Mouse (Mus musculus): Measurements from ENCODE around the gene Cytip. TPM values are rescaled to one million over a fixed set of nuclear protein-coding genes. Genes with fewer than 3 reads are reported as not detected.

Gene Cytip
- 1.9 and 2.0 TPM in 2 replicates for polyA plus RNA-seq (2014; fragmentation: Nextera tagmentation; extraction: Ambion mirVana)

DNA sequence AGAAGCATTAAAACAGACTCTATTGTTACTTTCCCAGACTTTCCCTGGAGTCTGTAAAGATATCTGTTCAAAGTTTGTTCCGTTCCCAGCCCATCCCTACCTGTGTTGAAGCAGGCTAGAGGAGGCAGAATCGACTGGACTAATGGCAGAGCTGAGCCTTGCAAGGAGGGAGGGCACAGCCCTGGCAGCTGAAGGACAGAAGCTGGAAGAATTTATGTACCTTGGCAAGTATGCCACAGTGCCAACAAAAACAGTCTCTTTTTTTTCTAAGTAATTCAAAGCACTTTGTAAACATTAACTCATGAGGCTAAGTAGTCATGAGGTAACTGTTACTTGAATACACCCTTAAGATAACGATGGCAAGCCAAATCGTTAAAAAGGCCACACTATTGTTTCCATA is at the start of gene Cytip:
Cytip (minus strand) TSS at position 187 of the 400 bp plus-strand sequence.
- DNase-seq (ENCODE audit: low spot score) (no peak), ATAC-seq (replicated peaks; ENCODE audit: low FRiP score) (no peak)

DNA sequence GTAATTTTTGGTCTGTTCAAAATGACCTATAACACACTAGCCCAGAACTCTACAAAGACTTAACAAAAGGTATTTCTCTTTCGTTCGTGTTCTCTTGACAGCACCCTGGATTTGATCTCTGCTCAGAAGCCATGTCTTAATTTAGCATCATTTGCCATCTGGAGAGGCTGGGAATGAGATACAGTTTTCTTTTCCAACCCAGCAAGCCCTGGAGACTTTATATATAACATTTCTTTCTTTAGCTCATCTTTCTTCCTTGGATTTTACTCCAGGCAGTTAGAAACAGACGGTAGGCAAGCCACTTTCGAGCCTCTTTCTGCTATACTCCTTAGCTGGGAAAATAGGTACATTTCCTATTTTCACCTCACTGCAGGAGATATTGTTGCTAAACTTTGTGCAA is 45.3 kb upstream of the Cytip start:
- Histone ChIP-seq H3K9ac (ENCODE audit: low read depth, low read length) (no peak overlapping the region), H3K4me1 (replicated peaks; ENCODE audit: control insufficient read depth, insufficient read depth, low read length) (no peaks in the 10 kb centered on the region), H3K27me3 (replicated peaks; ENCODE audit: control insufficient read depth, insufficient read depth, low read length) (no peaks in the 10 kb centered on the region), H3K27ac (ENCODE audit: low read depth, low read length) (no peak overlapping the region), H3K4me2 (no peak overlapping the region), H3K9me3 (ENCODE audit: control insufficient read depth, low read length) (no peaks in the 10 kb centered on the region), H3K36me3 (ENCODE audit: control insufficient read depth, insufficient read depth, low read length) (no peaks in the 10 kb centered on the region), H3K4me3 (ENCODE audit: low read depth, low read length) (no peak overlapping the region)
- WGBS, result 80% methylated on average over 4 of the region's 4 CpGs
- no peak for ATAC-seq (replicated peaks; ENCODE audit: low FRiP score)
- no peak for DNase-seq (ENCODE audit: low spot score)

More for the DNA sequence above, at the start of gene Cytip:
- Histone ChIP-seq H3K4me1 (replicated peaks; ENCODE audit: control insufficient read depth, insufficient read depth, low read length) (no peaks in the 10 kb centered on the region), H3K4me3 (ENCODE audit: low read depth, low read length) (no peak within 1 kb of the TSS), H3K9ac (ENCODE audit: low read depth, low read length) (no peak within 1 kb of the TSS), H3K4me2 (no peak within 1 kb of the TSS), H3K27me3 (replicated peaks; ENCODE audit: control insufficient read depth, insufficient read depth, low read length) (no peaks in the 10 kb centered on the region), H3K9me3 (ENCODE audit: control insufficient read depth, low read length) (no peaks in the 10 kb centered on the region), H3K27ac (ENCODE audit: low read depth, low read length) (no peak within 1 kb of the TSS), H3K36me3 (ENCODE audit: control insufficient read depth, insufficient read depth, low read length) (no peaks in the 10 kb centered on the region)
- WGBS, result 83% methylated on average over 4 of the region's 4 CpGs

DNA sequence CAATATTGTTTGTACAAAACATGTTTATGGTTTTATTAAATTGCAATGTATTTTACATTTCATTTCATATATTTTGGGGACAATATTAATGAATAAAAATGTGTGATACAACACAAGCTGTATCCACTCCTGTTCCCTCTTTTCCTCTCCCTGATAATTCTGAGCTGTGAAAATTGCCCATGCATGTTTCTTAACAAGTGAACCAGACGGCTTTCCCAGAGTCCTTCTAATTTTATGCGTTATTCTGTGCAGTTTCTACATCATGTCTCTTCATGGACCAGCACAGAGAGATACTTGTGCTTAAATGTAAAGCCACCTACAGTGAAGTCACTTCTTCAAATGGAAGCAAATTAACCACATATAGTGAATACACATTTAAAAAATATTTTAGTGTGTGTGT is 42.2 kb upstream of the Cytip start:
- DNase-seq (ENCODE audit: low spot score) (no peak), ATAC-seq (replicated peaks; ENCODE audit: low FRiP score) (no peak)
- Histone ChIP-seq H3K4me1 (replicated peaks; ENCODE audit: control insufficient read depth, insufficient read depth, low read length) (no peaks in the 10 kb centered on the region), H3K36me3 (ENCODE audit: control insufficient read depth, insufficient read depth, low read length) (no peaks in the 10 kb centered on the region), H3K4me3 (ENCODE audit: low read depth, low read length) (no peak overlapping the region), H3K27me3 (replicated peaks; ENCODE audit: control insufficient read depth, insufficient read depth, low read length) (no peaks in the 10 kb centered on the region), H3K9ac (ENCODE audit: low read depth, low read length) (no peak overlapping the region), H3K4me2 (no peak overlapping the region), H3K27ac (ENCODE audit: low read depth, low read length) (no peak overlapping the region), H3K9me3 (ENCODE audit: control insufficient read depth, low read length) (no peaks in the 10 kb centered on the region)
- WGBS, result 76% methylated on average over 2 of the region's 2 CpGs

DNA sequence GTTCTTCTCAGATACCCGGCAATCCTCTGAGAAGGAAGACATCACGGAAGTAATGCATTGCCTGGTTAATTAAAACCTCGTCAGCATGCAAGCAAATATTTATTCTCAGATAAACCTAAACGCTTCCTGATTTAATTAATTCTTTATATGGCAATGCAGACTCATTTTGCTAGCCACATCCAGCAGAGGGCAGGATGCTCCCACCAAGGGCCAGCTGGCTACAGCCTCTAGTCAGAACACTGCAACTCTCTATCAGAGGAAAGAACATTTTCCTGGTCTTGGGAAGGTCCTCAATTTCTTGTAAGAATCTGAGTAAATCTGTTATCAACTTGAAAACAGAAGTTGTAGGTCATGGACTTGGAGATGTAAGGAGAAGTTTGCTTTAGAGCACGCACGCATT is 4.1 kb upstream of the Cytip start:
- H3K4me1 ChIP-seq (replicated peaks; ENCODE audit: control insufficient read depth, insufficient read depth, low read length), result no peaks in the 10 kb centered on the region
- no peak for DNase-seq (ENCODE audit: low spot score)
- no peak for ATAC-seq (replicated peaks; ENCODE audit: low FRiP score)
- no peak overlapping the region for H3K4me3 ChIP-seq (ENCODE audit: low read depth, low read length)
- H3K9ac ChIP-seq (ENCODE audit: low read depth, low read length), result no peak overlapping the region
- H3K27me3 ChIP-seq (replicated peaks; ENCODE audit: control insufficient read depth, insufficient read depth, low read length), result no peaks in the 10 kb centered on the region
- no peaks in the 10 kb centered on the region for H3K9me3 ChIP-seq (ENCODE audit: control insufficient read depth, low read length)
- H3K27ac ChIP-seq (ENCODE audit: low read depth, low read length), result no peak overlapping the region
- 70% methylated on average over 6 of the region's 6 CpGs for WGBS
- no peaks in the 10 kb centered on the region for H3K36me3 ChIP-seq (ENCODE audit: control insufficient read depth, insufficient read depth, low read length)
- H3K4me2 ChIP-seq, result no peak overlapping the region

DNA sequence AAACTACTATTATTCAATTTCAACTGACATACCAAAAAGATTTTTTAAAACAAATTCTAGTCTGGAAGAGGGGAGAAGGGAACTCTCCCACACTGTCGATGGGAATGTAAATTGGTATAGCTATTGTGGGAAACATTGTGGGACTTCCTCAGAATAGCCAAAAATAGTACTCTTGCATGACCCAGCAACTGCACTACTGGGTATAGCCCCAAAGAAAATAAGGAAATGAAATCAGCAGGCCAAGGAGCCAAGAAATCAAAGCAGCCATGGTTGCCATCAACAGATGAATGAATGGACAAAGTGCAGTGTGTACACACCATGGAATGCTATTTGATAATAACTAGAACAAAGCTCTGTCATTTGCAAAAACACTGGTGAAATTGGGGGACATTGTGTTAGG is 1.5 kb upstream of the Cytip start:
- ATAC-seq (replicated peaks; ENCODE audit: low FRiP score), result no peak
- Histone ChIP-seq H3K9me3 (ENCODE audit: control insufficient read depth, low read length) (no peaks in the 10 kb centered on the region), H3K9ac (ENCODE audit: low read depth, low read length) (no peak overlapping the region), H3K4me2 (no peak overlapping the region), H3K27me3 (replicated peaks; ENCODE audit: control insufficient read depth, insufficient read depth, low read length) (no peaks in the 10 kb centered on the region), H3K36me3 (ENCODE audit: control insufficient read depth, insufficient read depth, low read length) (no peaks in the 10 kb centered on the region), H3K27ac (ENCODE audit: low read depth, low read length) (no peak overlapping the region), H3K4me3 (ENCODE audit: low read depth, low read length) (no peak overlapping the region), H3K4me1 (replicated peaks; ENCODE audit: control insufficient read depth, insufficient read depth, low read length) (no peaks in the 10 kb centered on the region)
- no peak for DNase-seq (ENCODE audit: low spot score)
- WGBS, result 44% methylated on average over 1 of the region's 1 CpGs

DNA sequence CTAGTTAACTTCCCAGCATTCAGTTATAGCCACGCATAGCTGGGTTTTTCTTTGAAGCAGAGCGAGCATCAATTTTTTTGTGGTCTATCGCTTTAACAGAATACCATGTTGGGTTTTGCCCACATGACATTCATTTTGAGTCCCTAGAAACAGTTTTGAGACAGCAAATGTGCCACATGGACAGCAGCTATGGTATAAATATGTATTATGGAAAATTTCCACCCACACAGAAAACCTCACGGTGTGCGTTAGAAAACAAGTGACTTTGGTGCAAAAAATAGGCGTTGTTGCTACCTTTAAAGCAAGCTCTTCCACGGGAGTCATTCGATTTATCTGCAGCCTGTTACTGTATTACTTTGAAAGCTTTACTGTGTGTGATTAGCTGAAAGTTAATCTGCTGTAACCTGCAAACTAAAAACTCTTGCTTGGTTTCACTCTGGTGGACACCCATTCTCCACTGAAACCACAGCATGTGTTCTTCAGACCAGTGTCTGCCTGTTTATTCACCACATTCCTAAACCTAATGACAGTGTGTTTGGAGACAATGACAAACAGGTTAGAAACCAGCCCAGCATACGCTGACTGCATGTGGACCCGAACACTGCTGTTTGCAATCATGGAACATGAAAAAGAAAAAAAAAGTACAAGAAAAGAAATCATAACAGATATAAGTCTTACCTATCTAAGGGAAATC is 763 bp downstream of the Cytip start:
- no peak overlapping the region for H3K4me2 ChIP-seq
- no peaks in the 10 kb centered on the region for H3K36me3 ChIP-seq (ENCODE audit: control insufficient read depth, insufficient read depth, low read length)
- no peak overlapping the region for H3K27ac ChIP-seq (ENCODE audit: low read depth, low read length)
- no peaks in the 10 kb centered on the region for H3K4me1 ChIP-seq (replicated peaks; ENCODE audit: control insufficient read depth, insufficient read depth, low read length)
- no peak overlapping the region for H3K4me3 ChIP-seq (ENCODE audit: low read depth, low read length)
- 87% methylated on average over 10 of the region's 10 CpGs for WGBS
- H3K9me3 ChIP-seq (ENCODE audit: control insufficient read depth, low read length), result no peaks in the 10 kb centered on the region
- no peak for DNase-seq (ENCODE audit: low spot score)
- H3K9ac ChIP-seq (ENCODE audit: low read depth, low read length), result no peak overlapping the region
- ATAC-seq (replicated peaks; ENCODE audit: low FRiP score), result no peak
- H3K27me3 ChIP-seq (replicated peaks; ENCODE audit: control insufficient read depth, insufficient read depth, low read length), result no peaks in the 10 kb centered on the region

DNA sequence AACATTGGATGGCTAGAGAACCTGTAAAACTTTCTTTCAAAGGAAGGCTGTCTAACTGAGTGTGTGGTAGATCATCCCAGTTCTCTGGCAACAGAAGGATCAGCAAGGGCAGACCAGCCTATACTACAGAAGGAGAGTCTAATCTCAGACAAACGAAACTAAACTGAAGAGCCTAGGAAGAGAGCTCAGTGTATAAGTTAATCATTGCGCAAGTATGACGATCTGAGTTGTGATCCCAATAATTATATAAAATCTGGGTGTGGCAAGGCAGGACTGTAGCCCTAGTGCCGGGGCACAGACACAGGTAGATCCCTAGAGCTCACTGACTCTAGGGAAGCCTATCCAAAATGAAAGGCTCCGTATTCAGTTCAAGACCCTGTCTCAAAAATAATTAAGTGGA is 3.2 kb downstream of the Cytip start:
- H3K4me1 ChIP-seq (replicated peaks; ENCODE audit: control insufficient read depth, insufficient read depth, low read length), result no peaks in the 10 kb centered on the region
- H3K27me3 ChIP-seq (replicated peaks; ENCODE audit: control insufficient read depth, insufficient read depth, low read length), result no peaks in the 10 kb centered on the region
- no peak overlapping the region for H3K4me2 ChIP-seq
- WGBS, result 91% methylated on average over 5 of the region's 5 CpGs
- H3K9me3 ChIP-seq (ENCODE audit: control insufficient read depth, low read length), result no peaks in the 10 kb centered on the region
- no peaks in the 10 kb centered on the region for H3K36me3 ChIP-seq (ENCODE audit: control insufficient read depth, insufficient read depth, low read length)
- DNase-seq (ENCODE audit: low spot score), result no peak
- no peak overlapping the region for H3K27ac ChIP-seq (ENCODE audit: low read depth, low read length)
- ATAC-seq (replicated peaks; ENCODE audit: low FRiP score), result no peak
- no peak overlapping the region for H3K4me3 ChIP-seq (ENCODE audit: low read depth, low read length)
- H3K9ac ChIP-seq (ENCODE audit: low read depth, low read length), result no peak overlapping the region

DNA sequence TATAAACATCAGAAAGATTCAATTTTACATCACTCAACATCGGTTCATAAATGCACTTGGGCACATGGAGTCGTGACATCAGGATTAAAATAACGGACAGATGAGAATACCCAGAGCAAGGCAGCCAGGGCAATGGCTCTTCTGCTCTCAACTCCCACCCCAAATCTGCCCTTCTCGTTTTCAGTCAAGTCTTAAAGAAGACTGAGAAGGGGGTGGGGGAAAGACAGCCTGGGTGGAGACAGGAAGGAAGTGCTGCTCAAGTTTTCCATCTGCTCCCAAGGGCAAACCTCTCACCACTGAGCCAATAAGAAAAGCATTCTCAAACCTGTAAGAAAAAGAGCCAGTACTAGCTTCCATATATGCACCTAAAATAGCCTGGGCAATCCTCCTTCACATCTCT is 5.8 kb downstream of the Cytip start:
- no peak for DNase-seq (ENCODE audit: low spot score)
- no peaks in the 10 kb centered on the region for H3K36me3 ChIP-seq (ENCODE audit: control insufficient read depth, insufficient read depth, low read length)
- H3K27ac ChIP-seq (ENCODE audit: low read depth, low read length), result no peak overlapping the region
- 53% methylated on average over 4 of the region's 4 CpGs for WGBS
- no peak overlapping the region for H3K4me2 ChIP-seq
- no peak for ATAC-seq (replicated peaks; ENCODE audit: low FRiP score)
- no peaks in the 10 kb centered on the region for H3K9me3 ChIP-seq (ENCODE audit: control insufficient read depth, low read length)
- no peaks in the 10 kb centered on the region for H3K27me3 ChIP-seq (replicated peaks; ENCODE audit: control insufficient read depth, insufficient read depth, low read length)
- H3K4me1 ChIP-seq (replicated peaks; ENCODE audit: control insufficient read depth, insufficient read depth, low read length), result no peaks in the 10 kb centered on the region
- H3K4me3 ChIP-seq (ENCODE audit: low read depth, low read length), result no peak overlapping the region
- H3K9ac ChIP-seq (ENCODE audit: low read depth, low read length), result no peak overlapping the region

DNA sequence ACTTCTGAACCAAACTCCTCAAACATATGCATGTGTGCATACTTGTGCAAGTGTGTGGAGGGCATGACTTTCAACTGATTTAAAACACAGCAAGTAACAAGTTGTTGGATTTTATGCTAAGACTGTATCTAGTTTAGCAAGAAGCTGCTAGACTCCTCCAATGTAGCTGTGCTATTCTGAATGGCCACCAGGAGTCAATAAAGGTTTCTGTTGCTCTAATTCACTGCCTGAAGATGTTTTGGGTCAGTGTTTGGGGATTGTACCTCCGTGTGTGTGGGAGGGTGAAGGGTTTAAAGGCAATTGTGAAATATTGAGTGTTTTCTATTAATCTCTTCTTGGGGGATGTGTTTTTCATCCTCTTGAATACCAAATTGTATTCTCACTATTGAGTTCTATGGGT is 6.4 kb downstream of the Cytip start:
- H3K36me3 ChIP-seq (ENCODE audit: control insufficient read depth, insufficient read depth, low read length), result no peaks in the 10 kb centered on the region
- DNase-seq (ENCODE audit: low spot score) (no peak), ATAC-seq (replicated peaks; ENCODE audit: low FRiP score) (no peak)
- H3K4me3 ChIP-seq (ENCODE audit: low read depth, low read length), result no peak overlapping the region
- H3K9ac ChIP-seq (ENCODE audit: low read depth, low read length), result no peak overlapping the region
- H3K4me2 ChIP-seq, result no peak overlapping the region
- no peaks in the 10 kb centered on the region for H3K9me3 ChIP-seq (ENCODE audit: control insufficient read depth, low read length)
- no peak overlapping the region for H3K27ac ChIP-seq (ENCODE audit: low read depth, low read length)
- H3K4me1 ChIP-seq (replicated peaks; ENCODE audit: control insufficient read depth, insufficient read depth, low read length), result no peaks in the 10 kb centered on the region
- H3K27me3 ChIP-seq (replicated peaks; ENCODE audit: control insufficient read depth, insufficient read depth, low read length), result no peaks in the 10 kb centered on the region
- WGBS, result 43% methylated on average over 1 of the region's 1 CpGs
